Mouse (Mus musculus): ENCODE results near the gene Rnf148.

The Rnf148 gene

DNA sequence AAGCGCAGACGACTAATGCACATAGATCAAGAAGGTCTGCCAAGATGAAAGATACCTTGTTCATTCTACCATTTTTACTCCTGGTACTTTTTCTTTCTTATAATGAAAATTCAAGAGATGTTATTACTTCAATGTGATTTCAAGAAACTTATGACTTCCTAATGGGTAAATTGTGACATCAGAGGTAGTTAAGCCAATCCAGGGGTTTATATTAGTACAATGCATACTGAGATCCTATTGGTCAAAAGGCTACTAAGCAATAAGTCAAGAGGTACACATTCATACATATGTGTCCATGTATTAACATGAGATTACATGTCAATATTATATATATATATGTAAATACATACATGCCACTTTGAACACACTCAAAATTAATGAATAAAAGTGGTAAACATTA lies at the start of gene Rnf148:
Gene Rnf148, minus strand, starts transcription at position 101 of the 400 bp plus-strand sequence.
- no peak for DNase-seq (ENCODE audit: low spot score)

DNA sequence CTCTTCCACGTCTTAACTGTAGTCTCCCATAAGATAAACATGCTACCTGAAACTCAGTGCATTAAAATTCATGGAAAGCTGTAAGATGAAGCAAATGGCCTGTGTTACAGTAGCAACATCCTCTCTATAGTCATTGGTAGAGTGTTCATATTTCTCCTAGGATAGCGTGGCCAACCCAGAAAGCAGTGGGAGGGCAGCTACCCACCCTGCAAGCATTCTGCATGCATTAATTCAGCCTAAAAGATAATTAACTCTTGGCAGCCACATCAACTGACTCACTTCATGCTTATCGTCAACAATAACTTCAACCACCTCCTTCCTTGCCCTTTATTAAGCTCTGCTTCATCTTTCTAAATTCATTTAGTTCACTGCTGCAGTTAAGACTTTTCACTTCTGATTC lies 45.9 kb upstream of the Rnf148 start:
- DNase-seq (ENCODE audit: low spot score) = no peak

- no peak for DNase-seq (ENCODE audit: low spot score)
Observed at GRCm38 (mm10) chr6:23678172-23678571, 23.2 kb upstream of the Rnf148 start.

DNA sequence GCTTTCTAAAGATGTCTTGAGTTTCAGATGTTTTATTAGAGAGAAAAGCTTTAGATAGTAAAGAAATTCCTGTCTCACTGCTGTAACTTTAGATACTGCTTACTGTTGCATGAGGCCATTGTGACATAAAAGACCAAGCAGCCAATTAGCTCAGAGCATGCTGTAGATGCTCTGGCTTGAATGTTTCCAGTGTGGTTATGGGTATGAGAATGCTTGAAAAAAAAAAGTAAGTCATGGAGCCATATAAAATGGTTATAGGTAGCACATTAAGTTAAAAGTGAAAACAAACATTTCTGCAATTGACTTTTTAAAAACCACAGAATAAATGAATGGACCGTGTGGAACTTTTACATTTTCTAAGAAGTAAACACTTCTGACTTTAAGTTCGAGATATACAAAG lies 4.7 kb downstream of the Rnf148 start, which contains the start of gene Rnf133:
Gene Rnf133, minus strand, starts transcription at position 101 of the 400 bp plus-strand sequence.
- DNase-seq (ENCODE audit: low spot score) = no peak

GRCm38 (mm10) chr6:23648732-23649131 lies 6.2 kb downstream of the Rnf148 start:
- no peak for DNase-seq (ENCODE audit: low spot score)

GRCm38 (mm10) chr6:23647627-23648247 lies 7.2 kb downstream of the Rnf148 start:
- DNase-seq (ENCODE audit: low spot score) = no peak

- no peak for DNase-seq (ENCODE audit: low spot score)
Observed at GRCm38 (mm10) chr6:23637081-23637480, 17.9 kb downstream of the Rnf148 start.

DNA sequence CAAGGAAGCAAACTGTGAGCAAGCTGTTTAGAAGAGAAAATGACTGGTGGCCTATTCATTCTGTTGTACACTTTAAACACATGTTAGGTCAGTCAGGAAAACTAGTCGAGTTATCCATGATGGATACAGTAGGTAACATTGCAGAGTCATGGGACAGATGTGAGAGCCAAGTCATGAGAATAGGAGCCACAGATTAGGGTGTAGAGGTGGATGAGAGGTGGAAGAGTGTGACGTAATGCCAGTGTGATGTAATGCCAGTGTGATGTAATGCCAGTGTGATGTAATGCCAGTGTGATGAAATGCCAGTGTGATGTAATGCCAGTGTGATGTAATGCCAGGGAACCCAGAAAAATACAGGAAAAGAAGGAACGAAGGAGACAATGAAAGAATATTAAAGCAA lies 19.7 kb downstream of the Rnf148 start:
- DNase-seq (ENCODE audit: low spot score) = no peak

GRCm38 (mm10) chr6:23634016-23634415 lies 20.9 kb downstream of the Rnf148 start:
- no peak for DNase-seq (ENCODE audit: low spot score)

DNA sequence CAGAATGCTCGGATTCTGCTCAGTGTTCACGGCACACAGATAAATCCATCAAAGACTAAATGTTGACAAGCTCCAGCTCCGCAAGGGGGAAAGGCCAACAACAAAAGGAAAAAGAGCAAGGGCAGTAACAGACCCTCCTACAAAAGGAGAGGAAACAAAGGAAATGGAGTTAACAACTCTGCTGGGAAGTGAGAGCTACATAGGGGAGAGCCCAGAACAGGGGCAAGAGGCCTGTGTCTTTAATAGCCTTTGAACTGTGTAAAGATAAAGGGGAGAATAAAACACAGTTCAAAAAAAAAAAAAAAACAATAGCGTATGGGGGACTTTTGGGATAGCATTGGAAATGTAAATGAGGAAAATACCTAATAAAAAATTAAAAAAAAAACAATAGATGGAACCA lies 24.5 kb downstream of the Rnf148 start:
- no peak for DNase-seq (ENCODE audit: low spot score)

All from adipocyte (in vitro differentiated cells).